Mouse (Mus musculus) C2C12 (cell line): ENCODE measurements around the gene Ap4s1. TPM values are rescaled to one million over a fixed set of nuclear protein-coding genes. Genes with fewer than 3 reads are reported as not detected.

Experiments
- H3K27me3 ChIP-seq: one replicate; pipeline ENCODE4 v1.6.1; 2011; ENCODE audit not compliant: control insufficient read depth, insufficient read depth, insufficient read length
- H3K36me3 ChIP-seq: one replicate; pipeline ENCODE4 v1.6.1; 2011; ENCODE audit not compliant: control insufficient read depth, insufficient read depth
- H3K4me3 ChIP-seq: one replicate; pipeline ENCODE4 v1.5.1; 2011; ENCODE audit warnings: mild to moderate bottlenecking, control low read depth; ENCODE audit not compliant: poor library complexity, insufficient read depth, severe bottlenecking
- H3K79me2 ChIP-seq: one replicate; pipeline ENCODE4 v1.6.1; 2011; ENCODE audit not compliant: control insufficient read depth, insufficient read depth
- H3K79me3 ChIP-seq: one replicate; pipeline ENCODE4 v1.6.1; 2011; ENCODE audit warnings: low read depth, control low read depth
- H3ac ChIP-seq: one replicate; pipeline ENCODE3; 2011; ENCODE audit warnings: low read depth; ENCODE audit not compliant: control insufficient read depth, insufficient read length
- CEBPB ChIP-seq: IDR thresholded peaks from one replicate; pipeline ENCODE4 v1.6.1; 2011; ENCODE audit warnings: low read depth, mild to moderate bottlenecking, control low read depth, moderate library complexity
- CTCF ChIP-seq: IDR thresholded peaks from one replicate; pipeline ENCODE4 v1.5.1; 2011; ENCODE audit not compliant: control insufficient read depth, insufficient read depth, insufficient read length
- FOSL1 ChIP-seq: IDR thresholded peaks from one replicate; pipeline ENCODE4 v1.8.0; 2011; ENCODE audit warnings: mild to moderate bottlenecking, low read length; ENCODE audit not compliant: poor library complexity, insufficient read depth, severe bottlenecking
- MAX ChIP-seq: IDR thresholded peaks from one replicate; pipeline ENCODE4 v1.6.1; 2011; ENCODE audit warnings: mild to moderate bottlenecking, control low read depth
- MYOD1 ChIP-seq: IDR thresholded peaks from one replicate; pipeline ENCODE4 v1.6.1; 2011; ENCODE audit warnings: low read depth; ENCODE audit not compliant: control insufficient read depth, insufficient read length
- MYOG ChIP-seq: IDR thresholded peaks from one replicate; pipeline ENCODE4 v1.6.1; 2011; ENCODE audit not compliant: control insufficient read depth, insufficient read length; ENCODE audit errors: extremely low read depth
- USF1 ChIP-seq: IDR thresholded peaks from one replicate; pipeline ENCODE4 v1.6.1; 2011; ENCODE audit warnings: low read depth, mild to moderate bottlenecking, control low read depth, moderate library complexity
- polyA plus RNA-seq: library from polyadenylated mRNA; unstranded; fragments of >200 nt; fragmentation: generic; extraction: Trizol; gene quantifications from one replicate; pipeline ENCODE4 v1.2.1, GENCODE M21; 2012; ENCODE audit warnings: missing spikeins

Ap4s1 gene
- polyA plus RNA-seq, 1 experiment = 10.8 TPM

DNA sequence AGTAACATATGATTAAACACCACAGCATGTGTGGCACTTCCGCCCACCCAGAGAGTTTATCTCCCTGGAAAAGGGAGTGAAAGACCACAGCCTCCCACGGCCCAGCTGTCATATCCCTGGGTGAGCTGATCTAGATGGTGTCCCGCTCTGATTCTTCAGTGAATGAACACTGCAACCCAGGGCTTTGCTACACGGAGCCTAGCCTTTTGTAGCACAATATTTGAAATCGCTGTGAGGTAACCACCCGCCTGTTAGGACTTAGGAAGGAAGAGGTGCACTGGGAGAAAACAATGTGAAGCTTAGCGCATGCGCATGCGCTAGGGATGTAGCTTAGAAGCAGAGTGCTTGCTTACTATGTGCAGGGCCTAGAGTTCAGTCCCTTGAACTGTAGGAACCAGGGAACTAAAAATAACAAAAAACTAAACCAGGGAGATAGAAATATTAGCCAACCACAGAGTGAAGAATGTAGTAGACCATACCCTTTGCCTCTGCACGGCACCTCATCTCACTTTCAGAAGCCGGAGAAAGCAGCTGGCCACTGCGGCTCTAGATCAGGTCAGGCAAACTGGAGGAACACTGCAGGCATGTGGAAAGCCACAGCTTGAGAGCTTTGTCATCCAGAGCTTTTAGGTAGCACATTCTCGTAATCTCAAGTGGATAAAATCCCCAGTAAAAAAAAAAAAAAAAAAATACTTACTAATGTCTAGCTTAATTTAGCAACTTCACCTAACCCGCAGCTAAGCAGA, 18.3 kb downstream of the Ap4s1 start:
- Histone ChIP-seq H3K79me3 (no peaks in the 10 kb centered on the region), H3ac (peak overlapping the region; percentile 18), H3K27me3 (no peaks in the 10 kb centered on the region), H3K4me3 (no peak overlapping the region), H3K36me3 (no peaks in the 10 kb centered on the region), H3K79me2 (peaks cover 6% of the 10 kb centered on the region)
- TF ChIP-seq FOSL1 (no peak), CEBPB (no peak), USF1 (no peak), MYOD1 (peak; percentile 81), MYOG (no peak), CTCF (no peak)

- no peaks in the 10 kb centered on the region for H3K79me3 ChIP-seq
- H3K27me3 ChIP-seq = no peaks in the 10 kb centered on the region
- H3K79me2 ChIP-seq = peaks cover 3% of the 10 kb centered on the region
- no peak overlapping the region for H3K4me3 ChIP-seq
- no peak overlapping the region for H3ac ChIP-seq
- TF ChIP-seq MYOD1 (no peak), MYOG (no peak), USF1 (no peak), MAX (no peak), CTCF (no peak), CEBPB (no peak), FOSL1 (no peak)
- H3K36me3 ChIP-seq = no peaks in the 10 kb centered on the region
These were observed 18.9 kb downstream of the Ap4s1 start for GRCm38 (mm10) chr12:51709741-51710140.

DNA sequence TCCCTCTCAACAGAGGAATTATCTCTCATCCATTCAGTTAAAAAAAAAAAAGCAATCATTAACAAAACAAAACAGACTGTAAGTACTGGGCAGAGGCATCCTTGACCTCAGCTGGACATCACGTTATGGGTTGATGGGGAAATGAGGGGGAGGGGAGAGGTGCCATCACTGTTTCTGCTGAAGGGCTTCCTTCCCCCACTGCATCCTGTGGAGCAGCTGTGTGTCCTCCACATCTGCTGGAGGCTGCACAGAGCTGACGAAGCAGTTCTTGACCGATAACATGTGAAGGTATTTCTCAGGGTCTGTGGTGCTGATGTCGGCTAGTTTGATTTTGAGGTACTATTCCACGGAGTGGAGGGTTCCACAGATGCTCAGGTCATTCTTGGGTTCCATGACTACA, 19.3 kb downstream of the Ap4s1 start:
- H3K36me3 ChIP-seq = no peaks in the 10 kb centered on the region
- no peaks in the 10 kb centered on the region for H3K79me3 ChIP-seq
- TF ChIP-seq MAX (no peak), CEBPB (no peak), MYOD1 (peak; percentile 28), CTCF (no peak), USF1 (no peak), FOSL1 (no peak), MYOG (no peak)
- H3K79me2 ChIP-seq = no peaks in the 10 kb centered on the region
- H3K4me3 ChIP-seq = no peak overlapping the region
- H3ac ChIP-seq = no peak overlapping the region
- H3K27me3 ChIP-seq = no peaks in the 10 kb centered on the region

- Histone ChIP-seq H3ac (no peak overlapping the region), H3K4me3 (no peak overlapping the region), H3K36me3 (no peaks in the 10 kb centered on the region), H3K27me3 (no peaks in the 10 kb centered on the region), H3K79me3 (no peaks in the 10 kb centered on the region), H3K79me2 (no peaks in the 10 kb centered on the region)
- no peak for TF ChIP-seq CTCF
- TF ChIP-seq CEBPB = no peak
- no peak for TF ChIP-seq MAX
- no peak for TF ChIP-seq USF1
These were observed 21.9 kb downstream of the Ap4s1 start for GRCm38 (mm10) chr12:51712685-51713084.

GRCm38 (mm10) chr12:51718617-51719016, 27.8 kb downstream of the Ap4s1 start:
- H3K79me2 ChIP-seq = no peaks in the 10 kb centered on the region
- H3K79me3 ChIP-seq = no peaks in the 10 kb centered on the region
- TF ChIP-seq FOSL1 = no peak
- no peak for TF ChIP-seq CTCF
- TF ChIP-seq MYOG = no peak
- TF ChIP-seq USF1 = no peak
- no peak for TF ChIP-seq MAX
- no peak for TF ChIP-seq MYOD1
- no peak for TF ChIP-seq CEBPB
- no peak overlapping the region for H3K4me3 ChIP-seq
- H3K27me3 ChIP-seq = no peaks in the 10 kb centered on the region
- no peaks in the 10 kb centered on the region for H3K36me3 ChIP-seq
- H3ac ChIP-seq = no peak overlapping the region

DNA sequence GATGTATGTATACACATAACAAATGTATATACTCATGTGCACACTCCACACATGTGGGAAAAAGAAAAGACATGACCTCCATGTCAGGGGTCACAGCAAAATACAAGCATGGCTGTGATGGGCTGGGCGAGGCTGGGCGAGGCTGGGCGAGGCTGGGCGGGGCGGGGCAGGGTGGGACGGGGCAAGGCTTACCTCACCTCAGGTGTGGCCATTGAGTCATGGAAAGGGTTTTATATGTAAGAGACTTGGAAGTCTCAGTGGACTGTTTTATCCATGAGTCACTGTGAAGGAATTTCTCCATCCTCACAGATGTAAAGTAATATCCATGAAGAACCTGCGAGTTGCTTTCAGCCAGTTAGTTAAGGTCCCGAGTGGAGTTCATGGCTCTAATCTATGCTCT, 31.0 kb downstream of the Ap4s1 start:
- Histone ChIP-seq H3ac (no peak overlapping the region), H3K36me3 (no peaks in the 10 kb centered on the region), H3K79me2 (no peaks in the 10 kb centered on the region), H3K4me3 (no peak overlapping the region), H3K79me3 (no peaks in the 10 kb centered on the region), H3K27me3 (no peaks in the 10 kb centered on the region)
- TF ChIP-seq MYOD1 (no peak), FOSL1 (peak; percentile 24)
